Mouse (Mus musculus): Measurements from ENCODE around the gene Tnfrsf13c. TPM values are rescaled to one million over a fixed set of nuclear protein-coding genes. Genes with fewer than 3 reads are reported as not detected.

Tnfrsf13c gene
- total and polyA plus RNA-seq, 2 experiments, result 0.17 to 0.28 TPM

- no peak overlapping the region for H3K9ac ChIP-seq (ENCODE audit: low read depth, low read length)
- no peaks in the 10 kb centered on the region for H3K36me3 ChIP-seq (ENCODE audit: control insufficient read depth, insufficient read depth, low read length)
- no peak overlapping the region for H3K4me3 ChIP-seq (ENCODE audit: insufficient read depth, low read depth, low read length)
- no peaks in the 10 kb centered on the region for H3K4me1 ChIP-seq (ENCODE audit: control insufficient read depth, insufficient read depth, low read length)
- WGBS, result 65% methylated on average over 11 of the region's 11 CpGs
- H3K79me2 ChIP-seq (ENCODE audit: control insufficient read depth, insufficient read depth, low read length), result no peaks in the 10 kb centered on the region
- TF ChIP-seq CTCF (IDR thresholded peaks at IDR 0.05; ENCODE audit: low read depth, low read length) (no peak), POLR2A (IDR thresholded peaks at IDR 0.05; ENCODE audit: extremely low read depth, insufficient read depth, low read length) (no peak)
- no peak overlapping the region for H3K27ac ChIP-seq (replicated peaks; ENCODE audit: insufficient read depth, low read depth, low read length)
- no peaks in the 10 kb centered on the region for H3K27me3 ChIP-seq (ENCODE audit: control insufficient read depth, insufficient read depth, low read length)
- no peak for DNase-seq (ENCODE audit: extremely low read depth, low read depth, low spot score)
Observed at GRCm38 (mm10) chr15:82231591-82232378, 7.6 kb upstream of the Tnfrsf13c start.

GRCm38 (mm10) chr15:82231100-82231499 is 6.9 kb upstream of the Tnfrsf13c start:
- H3K4me1 ChIP-seq (ENCODE audit: control insufficient read depth, insufficient read depth, low read length), result no peaks in the 10 kb centered on the region
- no peak overlapping the region for H3K4me3 ChIP-seq (ENCODE audit: insufficient read depth, low read depth, low read length)
- no peaks in the 10 kb centered on the region for H3K27me3 ChIP-seq (ENCODE audit: control insufficient read depth, insufficient read depth, low read length)
- H3K9ac ChIP-seq (ENCODE audit: low read depth, low read length), result no peak overlapping the region
- TF ChIP-seq POLR2A (IDR thresholded peaks at IDR 0.05; ENCODE audit: extremely low read depth, insufficient read depth, low read length), result no peak
- no peak for TF ChIP-seq CTCF (IDR thresholded peaks at IDR 0.05; ENCODE audit: low read depth, low read length)
- no peak overlapping the region for H3K27ac ChIP-seq (replicated peaks; ENCODE audit: insufficient read depth, low read depth, low read length)
- H3K79me2 ChIP-seq (ENCODE audit: control insufficient read depth, insufficient read depth, low read length), result no peaks in the 10 kb centered on the region
- no peaks in the 10 kb centered on the region for H3K36me3 ChIP-seq (ENCODE audit: control insufficient read depth, insufficient read depth, low read length)
- no peak for DNase-seq (ENCODE audit: extremely low read depth, low read depth, low spot score)
- WGBS, result 69% methylated on average over 4 of the region's 4 CpGs

- no peaks in the 10 kb centered on the region for H3K79me2 ChIP-seq (ENCODE audit: control insufficient read depth, insufficient read depth, low read length)
- H3K36me3 ChIP-seq (ENCODE audit: control insufficient read depth, insufficient read depth, low read length), result no peaks in the 10 kb centered on the region
- no peak for DNase-seq (ENCODE audit: extremely low read depth, low read depth, low spot score)
- no peak overlapping the region for H3K27ac ChIP-seq (replicated peaks; ENCODE audit: insufficient read depth, low read depth, low read length)
- no peaks in the 10 kb centered on the region for H3K4me1 ChIP-seq (ENCODE audit: control insufficient read depth, insufficient read depth, low read length)
- H3K9ac ChIP-seq (ENCODE audit: low read depth, low read length), result no peak overlapping the region
- WGBS, result 83% methylated on average over 6 of the region's 6 CpGs
- no peak for TF ChIP-seq CTCF (IDR thresholded peaks at IDR 0.05; ENCODE audit: low read depth, low read length)
- TF ChIP-seq POLR2A (IDR thresholded peaks at IDR 0.05; ENCODE audit: extremely low read depth, insufficient read depth, low read length), result no peak
- H3K27me3 ChIP-seq (ENCODE audit: control insufficient read depth, insufficient read depth, low read length), result no peaks in the 10 kb centered on the region
- no peak overlapping the region for H3K4me3 ChIP-seq (ENCODE audit: insufficient read depth, low read depth, low read length)
Observed at GRCm38 (mm10) chr15:82230098-82230611, 6.0 kb upstream of the Tnfrsf13c start.

- Histone ChIP-seq H3K4me3 (ENCODE audit: insufficient read depth, low read depth, low read length) (no peak overlapping the region), H3K27ac (replicated peaks; ENCODE audit: insufficient read depth, low read depth, low read length) (no peak overlapping the region), H3K9ac (ENCODE audit: low read depth, low read length) (no peak overlapping the region), H3K79me2 (ENCODE audit: control insufficient read depth, insufficient read depth, low read length) (no peaks in the 10 kb centered on the region), H3K4me1 (ENCODE audit: control insufficient read depth, insufficient read depth, low read length) (no peaks in the 10 kb centered on the region), H3K36me3 (ENCODE audit: control insufficient read depth, insufficient read depth, low read length) (no peaks in the 10 kb centered on the region), H3K27me3 (ENCODE audit: control insufficient read depth, insufficient read depth, low read length) (peaks cover under 1% of the 10 kb centered on the region; the same call in 1 of the 2 replicates)
- WGBS, result 82% methylated on average over 11 of the region's 11 CpGs
- no peak for DNase-seq (ENCODE audit: extremely low read depth, low read depth, low spot score)
- TF ChIP-seq POLR2A (IDR thresholded peaks at IDR 0.05; ENCODE audit: extremely low read depth, insufficient read depth, low read length), result no peak
Observed at GRCm38 (mm10) chr15:82229542-82230045, 5.4 kb upstream of the Tnfrsf13c start.

- Histone ChIP-seq H3K4me3 (ENCODE audit: insufficient read depth, low read depth, low read length) (no peak overlapping the region), H3K4me1 (ENCODE audit: control insufficient read depth, insufficient read depth, low read length) (no peaks in the 10 kb centered on the region), H3K79me2 (ENCODE audit: control insufficient read depth, insufficient read depth, low read length) (no peaks in the 10 kb centered on the region), H3K27ac (replicated peaks; ENCODE audit: insufficient read depth, low read depth, low read length) (no peak overlapping the region), H3K36me3 (ENCODE audit: control insufficient read depth, insufficient read depth, low read length) (no peaks in the 10 kb centered on the region), H3K27me3 (ENCODE audit: control insufficient read depth, insufficient read depth, low read length) (peaks cover 9% of the 10 kb centered on the region), H3K9ac (ENCODE audit: low read depth, low read length) (no peak overlapping the region)
- 90% methylated on average over 5 of the region's 5 CpGs for WGBS
- no peak for TF ChIP-seq POLR2A (IDR thresholded peaks at IDR 0.05; ENCODE audit: extremely low read depth, insufficient read depth, low read length)
- no peak for TF ChIP-seq CTCF (IDR thresholded peaks at IDR 0.05; ENCODE audit: low read depth, low read length)
- no peak for DNase-seq (ENCODE audit: extremely low read depth, low read depth, low spot score)
Observed at GRCm38 (mm10) chr15:82225769-82226168, 1.6 kb upstream of the Tnfrsf13c start.
